Mouse (Mus musculus): Measurements from ENCODE around the gene Ghr.

The Ghr gene

DNA sequence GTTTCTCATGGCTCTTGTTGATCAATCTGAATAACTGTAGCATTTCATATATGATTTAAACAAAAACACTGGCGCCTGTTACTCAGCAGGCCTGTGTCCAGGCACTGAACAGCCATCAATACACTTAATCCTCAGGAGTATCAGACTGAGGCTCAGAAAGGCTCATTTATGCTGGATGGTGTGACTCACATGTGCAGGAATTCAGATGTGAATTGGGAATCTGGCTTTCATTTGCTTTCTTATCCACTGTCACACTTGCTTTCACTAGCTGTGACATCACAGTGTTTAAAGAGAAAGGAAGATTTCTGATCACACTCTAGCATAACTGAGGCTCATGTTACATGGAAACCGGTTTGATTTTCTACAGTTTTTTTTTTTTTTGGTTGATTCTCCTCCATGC lies 39.0 kb downstream of the Ghr start:
- in situ Hi-C loops (cut with MboI; ENCODE audit: unreplicated experiment in 2 of 2) = no loop called here

DNA sequence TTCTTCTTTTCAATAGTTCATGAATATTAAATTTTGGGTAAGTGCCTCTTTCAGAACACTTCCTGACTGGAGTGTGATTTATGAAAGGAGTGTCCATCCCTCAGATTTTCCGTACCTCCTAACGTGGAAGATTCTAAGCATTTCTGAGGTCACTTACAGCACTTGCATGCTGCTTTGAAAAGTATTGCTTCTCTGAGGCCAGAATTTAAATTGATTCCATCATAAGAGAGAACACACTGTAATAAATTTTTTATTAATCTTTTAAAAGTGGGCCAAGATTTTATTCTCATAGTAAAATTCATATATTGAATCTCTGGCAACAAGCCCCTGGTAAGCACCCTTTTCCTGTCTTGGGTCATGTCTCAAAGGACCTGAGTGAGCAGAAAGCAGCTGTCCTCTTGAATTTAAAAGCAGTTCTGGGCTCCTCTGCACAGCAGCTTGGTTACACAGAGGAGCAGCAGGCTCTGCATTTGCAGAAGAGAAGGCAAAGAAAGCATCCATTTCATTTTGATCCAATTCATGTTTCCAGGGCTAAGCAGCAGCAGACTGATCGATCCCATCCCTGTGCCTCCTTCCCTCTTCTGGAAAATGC lies 46.9 kb downstream of the Ghr start:
- in situ Hi-C loops (cut with MboI; ENCODE audit: unreplicated experiment in 2 of 2) = no loop called here

DNA sequence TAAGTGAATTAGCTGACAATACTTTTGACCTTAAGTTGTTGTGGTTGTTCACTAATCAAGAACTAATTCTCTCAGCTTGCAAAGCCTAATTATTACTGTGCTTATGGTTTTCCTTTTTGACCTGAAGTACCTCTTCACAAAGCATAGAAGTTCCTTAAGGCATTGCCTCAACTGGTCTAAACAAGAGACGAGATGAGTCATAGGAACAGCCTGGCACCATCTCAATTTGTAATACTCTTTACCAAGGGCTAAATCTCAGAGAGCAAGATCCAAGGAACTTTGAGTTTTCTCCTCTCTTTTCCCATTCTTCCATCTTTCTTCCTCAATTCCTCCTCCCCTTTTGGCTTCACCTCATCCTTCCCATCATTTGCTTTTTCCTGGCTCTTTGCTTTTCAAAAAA lies 69.3 kb downstream of the Ghr start:
- in situ Hi-C loops (cut with MboI; ENCODE audit: unreplicated experiment in 2 of 2) = no loop called here

DNA sequence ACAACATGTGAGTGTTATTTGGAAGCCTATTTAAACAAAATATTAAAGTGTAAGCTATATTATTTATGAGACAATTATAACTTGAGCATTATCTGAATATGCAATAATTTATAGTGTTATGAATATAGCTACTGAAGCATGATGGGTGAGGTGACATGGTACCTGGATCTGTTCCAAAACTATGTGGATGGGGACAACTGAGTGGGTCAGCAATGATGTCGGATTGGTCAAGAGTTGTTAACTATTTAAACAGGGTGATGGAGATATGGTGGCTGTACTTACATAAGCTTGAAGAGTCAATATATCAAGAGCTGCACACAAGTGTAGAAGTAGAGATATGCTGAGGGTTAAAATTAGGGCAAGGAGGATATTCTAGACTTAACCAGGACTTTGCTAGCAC lies 70.9 kb downstream of the Ghr start:
- in situ Hi-C loops (cut with MboI; ENCODE audit: unreplicated experiment in 2 of 2) = no loop called here

DNA sequence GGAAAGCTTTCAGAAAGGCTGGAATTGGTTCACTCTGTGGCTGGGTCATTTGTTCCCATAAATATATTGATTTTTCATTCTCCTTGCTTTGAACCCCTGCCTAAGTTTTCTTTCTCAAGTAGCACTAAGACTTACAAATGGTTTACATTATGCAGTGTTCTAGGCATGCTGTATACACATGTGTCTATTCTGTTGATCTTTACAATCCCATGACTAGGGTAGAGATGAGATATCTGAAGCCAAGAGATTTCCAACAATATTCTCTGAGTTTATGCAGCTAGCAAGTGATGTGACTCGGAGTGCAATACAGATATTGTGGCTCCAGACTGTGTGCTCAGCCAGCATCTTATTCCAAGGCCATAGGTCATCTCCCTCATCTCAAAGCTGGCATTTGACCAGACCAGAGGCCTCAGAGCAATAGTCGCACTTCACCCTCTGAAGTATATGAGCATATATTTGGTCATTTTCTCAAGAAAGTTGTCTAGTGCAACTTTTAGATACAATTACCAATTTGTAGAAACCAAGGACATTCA lies 71.6 kb downstream of the Ghr start:
- in situ Hi-C loops (cut with MboI; ENCODE audit: unreplicated experiment in 2 of 2) = no loop called here

DNA sequence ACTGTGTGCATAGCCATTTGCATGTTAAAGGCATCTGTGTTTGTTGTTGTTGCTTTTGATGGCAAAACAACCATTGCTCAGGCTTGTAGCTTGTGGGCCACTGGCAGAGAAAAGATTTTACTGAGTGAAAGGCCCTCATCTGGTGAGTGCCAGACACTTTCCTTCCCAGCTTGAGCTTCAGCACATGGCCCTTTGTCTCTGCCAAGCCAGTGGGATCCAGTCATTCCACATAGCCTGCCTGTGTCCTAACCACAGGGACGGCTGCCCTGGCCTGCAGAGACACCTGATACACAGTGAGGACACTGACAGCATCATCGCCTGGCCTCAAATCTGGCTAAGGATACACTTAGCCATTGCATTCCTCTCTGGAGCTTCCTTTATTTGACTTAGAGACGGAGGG lies 74.2 kb downstream of the Ghr start:
- in situ Hi-C loops (cut with MboI; ENCODE audit: unreplicated experiment in 2 of 2) = no loop called here

DNA sequence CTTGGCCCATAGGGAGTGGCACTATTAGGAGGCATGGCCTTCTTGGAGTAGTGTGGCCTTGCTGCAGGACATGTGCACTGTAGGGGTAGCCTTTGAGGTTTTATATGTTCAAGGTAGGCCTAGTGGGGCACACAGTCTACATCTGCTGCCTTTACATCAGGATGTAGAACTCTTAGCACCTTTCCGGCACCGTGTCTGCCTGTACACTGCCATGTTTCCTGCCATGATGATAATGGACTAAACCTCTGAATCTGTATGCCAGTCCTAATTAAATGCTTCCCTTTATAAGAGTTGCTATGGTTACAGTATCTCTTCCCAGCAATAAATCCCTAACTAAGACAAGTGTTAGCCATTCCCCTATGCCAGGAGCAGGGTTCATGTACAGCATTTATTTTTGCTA lies 76.0 kb downstream of the Ghr start:
- in situ Hi-C loops (cut with MboI; ENCODE audit: unreplicated experiment in 2 of 2) = no loop called here

DNA sequence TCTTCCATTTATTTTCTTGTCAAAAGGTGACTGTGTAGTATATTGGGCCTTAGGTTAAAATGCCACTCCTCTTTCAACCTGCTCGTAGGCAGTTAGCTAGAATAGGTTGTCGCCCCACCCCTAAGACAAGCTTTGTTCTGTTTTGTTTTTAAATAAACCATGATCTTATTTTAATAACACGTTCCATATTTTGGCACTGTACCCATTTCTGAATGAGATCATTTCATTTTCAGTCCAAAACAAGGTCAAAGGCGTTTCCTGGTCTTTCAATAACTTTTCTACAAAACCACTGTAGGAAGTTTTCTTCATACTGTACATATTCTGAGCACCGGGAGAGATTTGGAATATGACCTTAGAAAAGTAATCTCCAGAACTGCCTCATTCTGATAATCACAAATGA lies 78.6 kb downstream of the Ghr start:
- in situ Hi-C loops (cut with MboI; ENCODE audit: unreplicated experiment in 2 of 2) = no loop called here

DNA sequence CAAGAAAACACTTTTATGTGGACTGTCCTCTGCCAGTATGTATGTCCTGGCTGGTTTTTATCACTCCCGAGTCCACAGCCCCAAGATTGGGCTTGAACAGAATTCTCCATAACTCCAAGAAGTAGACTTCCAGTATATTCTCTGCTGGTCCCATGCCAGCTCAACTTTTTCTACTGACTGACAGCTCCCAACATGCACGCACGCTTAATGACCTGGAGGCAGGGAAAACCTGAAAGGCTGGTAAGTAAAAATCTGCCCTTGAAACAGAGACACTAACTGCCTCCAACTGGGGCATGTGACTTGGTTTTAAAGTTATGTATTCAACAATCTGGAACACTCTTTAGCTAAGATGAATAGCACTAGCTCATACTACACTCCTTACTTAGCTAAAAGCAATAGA lies 81.6 kb downstream of the Ghr start:
- in situ Hi-C loops (cut with MboI; ENCODE audit: unreplicated experiment in 2 of 2) = no loop called here

DNA sequence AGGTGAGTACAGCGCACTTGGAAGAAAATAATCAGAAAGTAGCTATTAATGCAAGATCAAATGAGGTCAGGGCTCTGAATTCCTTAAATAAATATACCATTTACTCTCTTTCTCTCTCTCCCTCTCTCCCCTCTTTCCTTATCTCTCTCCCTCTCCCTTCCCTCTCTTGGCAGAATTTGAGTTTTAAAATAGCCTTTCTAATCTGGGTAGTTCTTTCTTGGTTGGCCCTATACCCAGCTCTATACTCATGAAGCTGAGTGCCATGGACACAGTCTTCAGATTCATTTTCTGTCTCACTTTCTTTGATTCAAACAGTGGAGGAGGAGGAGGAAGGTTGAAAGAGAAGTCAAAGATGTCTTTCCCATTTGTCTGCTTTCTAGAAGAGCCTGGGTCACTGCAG lies 84.3 kb downstream of the Ghr start:
- in situ Hi-C loops (cut with MboI; ENCODE audit: unreplicated experiment in 2 of 2) = no loop called here

DNA sequence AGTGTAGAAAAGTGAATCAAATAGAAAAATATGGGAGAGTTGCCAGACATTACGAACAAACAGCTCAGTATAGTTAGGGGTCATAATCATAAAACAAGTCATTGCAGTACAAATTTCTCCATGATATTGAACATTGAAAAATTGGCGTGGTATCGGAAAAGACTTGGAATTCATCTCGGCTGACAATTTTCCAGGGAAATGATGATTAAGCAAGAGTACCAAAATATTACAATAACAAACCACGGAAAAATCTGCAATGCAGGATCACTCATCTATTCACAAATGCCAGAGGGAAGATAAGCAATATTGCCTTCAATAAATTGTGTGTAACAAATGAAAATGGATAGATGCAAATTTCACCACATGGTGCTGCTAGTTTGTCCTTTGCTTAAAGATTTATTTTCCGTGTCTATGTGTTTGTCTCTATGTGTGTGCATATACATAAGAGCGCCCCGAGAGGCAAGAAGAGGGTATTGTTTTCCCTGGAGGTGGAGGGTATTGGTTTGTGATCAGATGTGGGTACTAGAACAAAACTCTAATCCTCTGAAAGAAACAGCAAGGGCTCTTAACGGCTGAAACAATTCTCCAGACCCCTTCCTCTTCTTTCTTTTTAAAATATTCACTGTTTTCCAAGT lies 85.2 kb downstream of the Ghr start:
- in situ Hi-C loops (cut with MboI; ENCODE audit: unreplicated experiment in 2 of 2) = no loop called here

DNA sequence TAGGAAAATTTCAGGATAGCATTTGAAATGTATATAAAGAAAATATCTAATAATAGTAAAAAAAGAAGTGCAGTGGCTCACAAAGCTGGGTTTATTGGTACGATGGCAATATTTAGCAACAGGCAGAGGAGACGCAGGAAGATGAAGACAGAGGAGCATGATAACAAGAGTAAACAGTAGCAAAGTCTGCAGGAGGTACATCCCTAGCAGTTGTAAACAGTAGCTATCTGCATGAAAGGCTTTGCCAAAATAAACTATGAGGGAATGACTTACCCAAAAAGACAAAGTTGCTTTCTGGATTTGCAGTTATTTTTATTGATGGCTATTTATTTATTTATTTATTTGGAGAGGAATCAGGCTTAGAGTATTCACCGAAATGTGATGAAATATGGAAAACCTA lies 92.4 kb downstream of the Ghr start:
- in situ Hi-C loops (cut with MboI; ENCODE audit: unreplicated experiment in 2 of 2) = no loop called here

DNA sequence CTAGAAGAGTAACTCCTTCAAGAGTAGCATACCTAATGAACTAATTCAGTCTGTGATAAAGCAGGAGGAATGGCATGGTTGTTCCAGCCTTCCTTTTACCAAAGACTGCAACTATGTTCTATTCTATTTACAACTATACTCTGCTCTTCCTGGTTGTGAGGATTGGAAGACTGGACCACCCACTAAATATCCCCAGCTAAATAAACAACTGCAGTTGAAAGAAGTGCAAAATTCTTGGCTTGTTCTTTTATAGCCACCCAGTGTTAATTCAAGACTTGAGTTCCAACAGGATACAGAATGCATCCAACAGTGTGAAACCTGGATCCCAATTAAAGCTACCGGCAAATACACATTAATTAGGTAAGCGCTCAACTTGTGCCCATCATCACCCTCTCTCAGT lies 93.3 kb downstream of the Ghr start:
- in situ Hi-C loops (cut with MboI; ENCODE audit: unreplicated experiment in 2 of 2) = no loop called here

DNA sequence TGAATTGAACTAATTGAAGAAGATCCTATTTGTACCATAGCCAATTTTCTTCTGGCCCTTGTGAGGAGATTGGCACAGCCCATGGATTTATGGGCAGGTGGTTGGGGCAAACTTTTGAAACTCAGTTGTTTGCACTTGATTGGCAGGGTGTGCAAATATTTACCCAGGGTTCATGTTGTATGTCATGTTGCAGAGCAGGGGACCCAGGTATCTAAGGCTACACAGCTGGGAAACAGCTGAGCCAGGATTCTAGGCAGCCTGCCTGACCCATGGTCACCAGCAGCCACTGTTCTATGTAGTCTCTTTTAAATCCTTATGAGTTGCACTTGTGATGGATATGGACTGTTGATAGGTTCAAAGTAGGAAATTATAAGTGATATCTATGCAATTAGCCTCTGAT lies 94.1 kb downstream of the Ghr start:
- in situ Hi-C loops (cut with MboI; ENCODE audit: unreplicated experiment in 2 of 2) = no loop called here

DNA sequence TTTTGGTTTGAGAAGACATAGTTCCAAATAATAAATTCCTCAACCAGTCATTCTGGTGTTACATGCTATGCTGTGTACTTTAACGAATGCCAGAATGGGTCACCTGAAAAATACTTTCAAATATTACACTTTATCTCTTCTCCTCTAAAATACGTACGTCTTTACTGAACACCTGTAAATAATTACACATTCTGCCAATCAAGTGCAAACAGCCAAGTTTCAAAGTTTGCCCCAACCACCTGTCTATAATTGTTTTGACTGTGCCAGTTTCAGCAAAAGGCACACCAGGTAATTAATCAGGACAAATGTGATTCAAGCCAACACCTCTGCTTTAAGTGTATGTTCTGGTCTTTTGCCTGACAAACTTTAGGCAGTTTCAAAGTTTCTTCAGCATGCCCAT lies 94.7 kb downstream of the Ghr start:
- in situ Hi-C loops (cut with MboI; ENCODE audit: unreplicated experiment in 2 of 2) = no loop called here

DNA sequence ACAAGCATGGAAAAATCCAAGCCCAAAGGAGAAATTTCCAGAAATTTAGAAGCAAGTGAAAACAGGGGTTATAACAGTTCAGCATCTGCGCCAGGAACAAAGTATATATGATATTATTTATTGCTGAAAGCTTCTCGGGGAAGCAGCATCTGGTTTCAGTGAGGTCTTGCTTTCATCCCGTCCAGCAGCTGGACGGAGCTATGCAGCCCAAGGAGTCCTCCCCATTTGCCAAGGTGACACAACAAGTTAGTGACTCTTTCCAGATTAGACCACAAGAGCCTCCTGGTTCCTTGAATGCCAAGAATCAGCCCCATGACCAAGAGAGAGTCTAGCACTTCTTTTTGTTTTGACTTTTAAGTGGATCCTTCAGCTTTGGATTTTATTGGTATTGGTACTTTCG lies 96.6 kb downstream of the Ghr start:
- in situ Hi-C loops (cut with MboI; ENCODE audit: unreplicated experiment in 2 of 2) = no loop called here

DNA sequence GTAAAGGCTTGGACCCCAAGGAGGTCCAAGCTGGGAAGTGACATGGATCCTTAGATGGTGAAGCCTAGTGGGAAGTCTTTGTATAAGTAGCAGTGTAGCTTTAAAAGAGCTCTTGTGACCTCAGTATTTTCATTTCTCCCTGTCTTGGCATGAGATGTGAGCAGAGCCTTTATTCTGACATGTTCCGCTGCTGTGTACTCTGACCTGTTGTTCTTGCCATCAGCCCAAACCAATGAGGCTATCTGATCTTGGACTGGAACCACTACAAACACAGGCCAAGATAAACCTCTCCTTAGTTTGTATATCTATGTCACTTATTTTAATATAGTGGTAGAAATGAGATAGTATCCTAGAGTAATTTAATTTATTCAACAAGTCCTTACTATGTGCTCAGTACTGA lies 97.9 kb downstream of the Ghr start:
- in situ Hi-C loops (cut with MboI; ENCODE audit: unreplicated experiment in 2 of 2) = no loop called here

DNA sequence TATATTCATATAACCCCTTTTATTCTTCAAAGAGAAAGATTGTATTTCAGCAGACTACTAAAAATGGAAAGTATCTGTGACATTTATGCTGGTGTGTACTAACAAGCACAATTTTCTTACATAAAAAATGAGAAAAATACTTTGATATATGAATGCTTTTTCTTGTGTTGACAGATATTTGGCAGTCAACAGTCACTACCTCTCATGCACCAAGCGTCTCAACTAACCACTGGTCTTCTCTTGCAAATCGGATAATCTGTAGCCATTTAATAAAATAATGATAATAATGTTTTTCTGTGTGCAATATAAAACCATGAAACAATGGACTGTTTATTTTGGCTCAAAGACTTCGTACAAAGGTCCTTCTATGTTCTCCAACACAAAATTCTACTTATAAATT lies 99.8 kb downstream of the Ghr start:
- in situ Hi-C loops (cut with MboI; ENCODE audit: unreplicated experiment in 2 of 2) = no loop called here

DNA sequence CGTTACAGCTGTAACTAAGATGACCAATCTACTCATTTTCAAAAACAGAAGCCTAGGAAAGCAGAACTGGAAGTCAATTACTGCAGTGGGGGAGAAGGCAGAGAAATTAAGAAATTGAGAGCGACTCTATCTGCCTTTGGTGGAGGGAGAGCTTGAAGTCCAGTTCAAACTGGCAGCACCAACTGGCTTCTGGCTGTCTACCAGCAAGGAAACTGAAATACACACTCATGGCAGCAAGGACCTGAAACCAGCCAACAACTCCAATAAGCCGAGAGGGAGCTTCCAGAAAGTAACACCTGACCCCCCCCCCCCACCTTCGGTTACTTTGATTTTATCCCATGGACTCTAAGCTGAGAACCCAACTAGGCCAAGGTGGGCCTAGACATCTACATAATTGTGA lies 114.1 kb downstream of the Ghr start:
- in situ Hi-C loops (cut with MboI; ENCODE audit: unreplicated experiment in 2 of 2) = no loop called here

DNA sequence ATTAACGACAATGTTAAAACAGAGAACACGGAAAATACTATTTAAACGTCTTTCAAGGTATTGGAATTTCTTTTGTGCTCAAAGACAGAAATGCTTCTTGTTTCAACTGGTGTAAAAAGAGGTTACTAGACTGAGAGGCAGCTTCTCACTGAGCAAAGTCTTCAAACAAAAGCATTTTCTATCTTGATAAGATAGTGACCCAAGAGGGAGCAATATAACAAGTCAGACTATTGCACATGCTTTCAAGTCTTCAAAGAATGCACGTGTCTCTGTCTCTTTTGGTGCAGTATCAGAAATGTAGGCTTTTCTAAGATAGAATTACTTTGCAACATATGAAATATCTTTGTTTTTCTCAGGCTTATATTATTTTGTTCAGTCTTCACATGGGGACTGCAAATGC lies 116.7 kb downstream of the Ghr start:
- in situ Hi-C loops (cut with MboI; ENCODE audit: unreplicated experiment in 2 of 2) = no loop called here

DNA sequence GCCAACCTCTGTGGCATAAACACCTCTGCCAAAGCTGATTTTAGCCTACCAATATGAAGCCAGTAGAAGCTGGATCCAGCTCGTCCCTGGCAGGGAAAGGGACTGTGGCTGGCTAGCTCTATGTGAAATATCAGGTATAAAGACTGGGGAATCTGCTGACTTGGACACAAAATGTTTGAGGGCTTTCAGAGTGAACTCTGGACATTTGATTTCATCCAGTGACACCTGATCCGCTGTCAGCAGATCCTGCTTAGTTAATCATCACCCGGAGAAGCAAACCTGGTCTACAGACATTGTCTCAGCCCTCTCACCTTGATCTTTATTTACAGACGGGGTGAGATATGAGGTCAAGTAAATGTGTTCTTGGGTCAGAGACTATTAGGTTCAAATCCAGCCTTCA lies 118.5 kb downstream of the Ghr start:
- in situ Hi-C loops (cut with MboI; ENCODE audit: unreplicated experiment in 2 of 2) = no loop called here

DNA sequence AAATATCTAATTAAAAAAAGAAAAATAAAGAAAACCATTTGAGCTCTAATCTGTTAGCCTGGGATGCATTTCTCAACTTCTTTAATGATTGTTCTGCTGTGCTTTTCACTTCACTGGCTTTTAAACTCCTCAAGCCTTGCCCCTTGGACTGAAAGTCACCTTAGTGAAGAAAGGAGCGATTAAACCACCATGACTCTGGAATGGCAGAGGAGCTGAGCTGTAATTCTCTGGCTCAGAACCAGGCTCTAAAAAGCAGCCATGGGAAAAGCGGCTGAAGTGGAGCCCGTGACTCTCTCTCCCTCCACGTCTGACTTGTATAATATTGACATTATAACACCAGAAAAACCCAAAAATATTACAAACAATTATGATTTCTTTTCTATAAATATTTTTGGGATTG lies 126.7 kb downstream of the Ghr start:
- in situ Hi-C loops (cut with MboI; ENCODE audit: unreplicated experiment in 2 of 2) = no loop called here

DNA sequence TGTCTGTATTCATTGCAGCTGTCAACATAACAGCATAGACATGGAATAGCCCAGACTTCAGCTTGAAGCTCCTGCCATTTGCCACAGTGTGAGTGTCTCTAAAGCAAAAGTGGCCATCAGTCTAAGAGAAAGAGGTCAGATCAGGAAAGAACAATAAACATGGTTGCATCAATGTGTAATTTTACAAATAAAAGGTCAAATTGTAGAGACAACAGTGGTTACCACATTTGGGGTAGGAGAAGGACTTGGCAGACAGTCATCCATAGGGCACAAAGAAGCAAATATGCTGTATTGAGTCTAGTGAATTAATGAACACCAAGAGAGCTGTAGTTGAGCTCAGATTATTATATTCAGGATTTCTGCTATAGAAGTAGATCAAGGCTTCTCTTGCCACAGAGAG lies 127.7 kb downstream of the Ghr start:
- in situ Hi-C loops (cut with MboI; ENCODE audit: unreplicated experiment in 2 of 2) = no loop called here

All from v-Abl transformed pro-B cells (cell line).